In genomic region chr11:96696168-96696727, GRCm38 (mm10) we compare ENCODE assay signal across 12 mouse cellular contexts.
DNase-seq lines count a peak whose midpoint lies in the region; ATAC-seq and TF ChIP-seq lines count a peak whose summit lies in the region.
"Had no signal": no experiment of that assay in that cellular context is flagged by ENCODE, and none has a peak within 500 bp of the region (broad histone marks: within the 10 kb centered on the region; RNA-seq: fewer than 3 reads in every experiment).

No protein-coding gene starts in this region.

- H3K9ac ChIP-seq in kidney, embryonic 15.5 days = no peak overlapping the region
- no peak overlapping the region for H3K9ac ChIP-seq in hindbrain, embryonic 15.5 days
- no peak overlapping the region for H3K9ac ChIP-seq in midbrain, embryonic 16.5 days (ENCODE audit: low read depth, low read length)
- H3K9ac ChIP-seq: forebrain, postnatal 0 days; liver, embryonic 13.5 days had no signal

- H3K27me3 ChIP-seq in kidney, embryonic 15.5 days = 0 out of 2 replicates have a peak, but pooled peaks cover 3% of the 10 kb centered on the region
- no peaks in the 10 kb centered on the region for H3K27me3 ChIP-seq in hindbrain, embryonic 15.5 days
- H3K27me3 ChIP-seq in midbrain, embryonic 16.5 days (ENCODE audit: control insufficient read depth, insufficient read depth, low read depth, low read length) = no peaks in the 10 kb centered on the region
- H3K27me3 ChIP-seq: liver, embryonic 13.5 days had no signal

- TF ChIP-seq POLR2A in brain, embryonic 14.5 days (IDR thresholded peaks at IDR 0.05; ENCODE audit: borderline replicate concordance, extremely low read depth, insufficient read depth, insufficient read length, poor library complexity, severe bottlenecking) = no peak

- H3K9me3 ChIP-seq in kidney, embryonic 15.5 days (replicated peaks) = no peaks in the 10 kb centered on the region
- H3K9me3 ChIP-seq in hindbrain, embryonic 15.5 days = no peaks in the 10 kb centered on the region
- no peaks in the 10 kb centered on the region for H3K9me3 ChIP-seq in midbrain, embryonic 16.5 days (replicated peaks; ENCODE audit: control insufficient read depth, low read length, poor library complexity, severe bottlenecking)
- H3K9me3 ChIP-seq: limb, embryonic 10.5 days; liver, embryonic 13.5 days had no signal

- ATAC-seq in kidney, embryonic 15.5 days (replicated peaks; ENCODE audit: low FRiP score) = no peak
- no peak for ATAC-seq in hindbrain, embryonic 15.5 days (ENCODE audit: low FRiP score, low read depth)
- ATAC-seq in midbrain, embryonic 16.5 days = no peak
- ATAC-seq: forebrain, postnatal 0 days had no signal

- no peak overlapping the region for H3K4me3 ChIP-seq in kidney, embryonic 15.5 days (replicated peaks)
- no peak overlapping the region for H3K4me3 ChIP-seq in hindbrain, embryonic 15.5 days
- no peak overlapping the region for H3K4me3 ChIP-seq in midbrain, embryonic 16.5 days (ENCODE audit: low read depth, low read length)
- H3K4me3 ChIP-seq: limb, embryonic 10.5 days; liver, embryonic 13.5 days had no signal

- H3K4me1 ChIP-seq in kidney, embryonic 15.5 days = peaks cover 17% of the 10 kb centered on the region
- peaks cover 24% of the 10 kb centered on the region for H3K4me1 ChIP-seq in hindbrain, embryonic 15.5 days (replicated peaks)
- peaks cover 2% of the 10 kb centered on the region for H3K4me1 ChIP-seq in midbrain, embryonic 16.5 days (ENCODE audit: control insufficient read depth, insufficient read depth, low read length)
- H3K4me1 ChIP-seq: liver, embryonic 13.5 days had no signal

- no peak for TF ChIP-seq CTCF in brain, embryonic 14.5 days (IDR thresholded peaks at IDR 0.05; ENCODE audit: borderline replicate concordance, extremely low read depth, insufficient read depth, insufficient read length)

- H3K4me2 ChIP-seq in kidney, embryonic 15.5 days = no peak overlapping the region
- H3K4me2 ChIP-seq in hindbrain, embryonic 15.5 days = 0 out of 2 replicates have a peak overlapping the region, but pooled peaks have one; percentile 10
- H3K4me2 ChIP-seq in midbrain, embryonic 16.5 days (ENCODE audit: low read length) = peak overlapping the region; percentile 14; the same call in 1 of the 2 replicates
- H3K4me2 ChIP-seq: liver, embryonic 13.5 days had no signal

- 0 out of 2 replicates have a peak overlapping the region, but pooled peaks have one; percentile 9 for H3K27ac ChIP-seq in kidney, embryonic 15.5 days
- H3K27ac ChIP-seq in hindbrain, embryonic 15.5 days (replicated peaks) = no peak overlapping the region; the same call in 1 of the 2 replicates
- H3K27ac ChIP-seq in midbrain, embryonic 16.5 days (ENCODE audit: low read length) = no peak overlapping the region
- H3K27ac ChIP-seq: limb, embryonic 10.5 days; liver, embryonic 13.5 days had no signal

- 52% methylated on average over 15 of the region's 15 CpGs for WGBS in kidney, embryonic 15.5 days
- WGBS in hindbrain, embryonic 15.5 days = 25% methylated on average over 15 of the region's 15 CpGs
- 16% methylated on average over 15 of the region's 15 CpGs for WGBS in midbrain, embryonic 16.5 days

- DNase-seq in kidney, adult 11 months = no peak
- DNase-seq in brain, embryonic 14.5 days (ENCODE audit: low read depth) = peak; percentile 55
- DNase-seq in lung, postnatal 14 days = no peak
- no peak for DNase-seq in adipocyte (ENCODE audit: low spot score)
- no peak for DNase-seq in left cerebral cortex, adult 8-10 months (ENCODE audit: low spot score in 2 of 2)
- DNase-seq: adrenal gland, postnatal 25 days; forebrain, postnatal 0 days; liver, embryonic 13.5 days had no signal

- H3K36me3 ChIP-seq in kidney, embryonic 15.5 days = no peaks in the 10 kb centered on the region
- no peaks in the 10 kb centered on the region for H3K36me3 ChIP-seq in hindbrain, embryonic 15.5 days
- no peaks in the 10 kb centered on the region for H3K36me3 ChIP-seq in midbrain, embryonic 16.5 days (ENCODE audit: control insufficient read depth, insufficient read depth, low read length)
- H3K36me3 ChIP-seq: limb, embryonic 10.5 days; liver, embryonic 13.5 days had no signal
